Mouse (Mus musculus) spleen, adult 2 months (tissue): Measurements from ENCODE around the gene Krt18.

Experiments used
- CTCF ChIP-seq: fragments of 200-500 bp; IDR thresholded peaks from 2 replicates; pipeline ENCODE4 v1.5.1; 2011; ENCODE audit warnings: mild to moderate bottlenecking, inconsistent platforms; ENCODE audit not compliant: insufficient read depth, insufficient read length, insufficient replicate concordance; ENCODE audit errors: extremely low read depth
- POLR2A ChIP-seq: fragments of 200-500 bp; IDR thresholded peaks from 2 replicates; pipeline ENCODE4 v1.6.1; 2011; ENCODE audit warnings: low read depth, low read length, inconsistent platforms

DNA sequence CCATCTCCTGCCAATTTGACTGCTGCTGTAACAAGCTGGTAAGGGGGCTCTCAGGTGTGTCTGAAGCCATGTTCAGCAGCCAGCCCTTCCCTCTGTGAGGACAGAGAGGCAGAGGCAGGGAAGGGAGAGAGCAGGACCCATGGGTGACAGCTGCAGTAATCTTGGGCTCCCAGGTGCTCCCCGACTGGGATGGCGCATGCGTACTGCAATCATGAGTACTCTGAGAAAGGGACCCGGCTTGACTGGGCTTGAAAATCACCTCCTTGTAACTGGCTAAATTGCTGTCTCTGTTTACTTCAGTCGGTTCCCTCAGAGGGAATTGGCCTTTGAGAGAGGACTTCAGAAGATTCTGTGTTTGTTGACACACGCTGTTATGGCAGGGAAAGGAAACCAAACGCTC lies 14.0 kb downstream of the Krt18 start:
- no peak for TF ChIP-seq CTCF
- no peak for TF ChIP-seq POLR2A
